Mouse (Mus musculus) spleen, adult 2 months (tissue): ENCODE results near the gene Hyou1.

Source experiments
- CTCF ChIP-seq: fragments of 200-500 bp; IDR thresholded peaks from 2 replicates; pipeline ENCODE4 v1.5.1; 2011; ENCODE audit warnings: mild to moderate bottlenecking, inconsistent platforms; ENCODE audit not compliant: insufficient read depth, insufficient read length, insufficient replicate concordance; ENCODE audit errors: extremely low read depth
- POLR2A ChIP-seq: fragments of 200-500 bp; IDR thresholded peaks from 2 replicates; pipeline ENCODE4 v1.6.1; 2011; ENCODE audit warnings: low read depth, low read length, inconsistent platforms

DNA sequence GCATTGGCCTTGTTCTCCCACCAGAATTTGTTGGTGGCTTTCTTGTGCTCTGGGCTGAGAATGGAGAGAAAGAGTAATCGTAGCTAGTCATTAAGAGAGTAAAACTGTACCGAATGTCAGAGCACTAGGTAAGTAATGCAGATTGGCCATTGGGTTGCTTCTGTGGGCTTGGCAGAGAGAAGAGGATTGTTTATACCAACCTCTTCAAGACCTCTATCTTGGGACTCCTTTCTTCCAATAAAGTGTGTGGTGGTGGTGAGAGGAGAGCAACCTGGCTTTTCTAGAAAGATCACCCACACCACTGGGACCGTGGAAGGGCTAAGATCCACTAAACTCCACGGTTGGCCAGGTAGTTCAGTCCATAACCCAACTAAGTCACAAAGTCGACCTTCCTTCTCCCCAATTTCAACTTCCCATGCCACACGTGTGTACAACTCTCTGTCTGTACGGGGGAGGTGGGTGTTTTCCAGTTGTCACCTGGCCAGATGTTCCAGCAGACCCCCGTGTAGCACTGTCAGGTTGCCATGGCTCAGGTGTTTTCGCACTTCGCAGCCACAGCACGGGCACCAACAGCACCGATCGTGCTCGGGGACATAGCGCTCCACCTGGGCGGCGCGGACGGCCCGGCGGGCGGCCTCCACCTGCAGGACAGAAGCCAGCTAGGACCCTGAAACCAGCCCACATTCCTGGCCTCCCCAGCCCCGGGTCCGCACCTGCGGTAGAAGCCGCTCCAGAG is 38.0 kb downstream of the Hyou1 start:
- TF ChIP-seq CTCF (no peak), POLR2A (no peak)
